Mouse (Mus musculus) forebrain, embryonic 14.5 days (tissue): ENCODE measurements at regions not wholly inside any gene's neighbourhood (a gene's known extent, or its start where the extent isn't known, plus 50 kb on each side); places are given as distances from the start of the nearest gene placed in this dataset.

ENCODE experiments used
- ATAC-seq: fragments of 200-750 bp; cut with Nextera tagmentation; 2 replicates; pipeline ENCODE4 v1.8.0; 2017; ENCODE audit warnings: mild to moderate bottlenecking, moderate library complexity
- DNase-seq: peaks from one replicate; pipeline ENCODE4 v3.0.0-alpha.2; 2015; ENCODE audit warnings: low spot score
- H3K27ac ChIP-seq: fragments of 300-500 bp; sonication (generic); 2 replicates; pipeline ENCODE4 v1.5.1; 2014; ENCODE audit warnings: low read depth, mild to moderate bottlenecking, control low read depth, low read length, moderate library complexity
- H3K27me3 ChIP-seq: fragments of 300-500 bp; sonication (generic); replicated peaks from 2 replicates; pipeline ENCODE4 v1.6.1; 2014; ENCODE audit warnings: low read length, control low read depth, mixed read lengths; ENCODE audit not compliant: control insufficient read depth, insufficient read depth
- H3K36me3 ChIP-seq: fragments of 300-500 bp; sonication (generic); 2 replicates; pipeline ENCODE4 v1.6.1; 2014; ENCODE audit warnings: low read length, control low read depth; ENCODE audit not compliant: control insufficient read depth, insufficient read depth
- H3K4me1 ChIP-seq: fragments of 300-500 bp; sonication (generic); 2 replicates; pipeline ENCODE4 v1.6.1; 2014; ENCODE audit warnings: antibody characterized with exemption, low read length, control low read depth; ENCODE audit not compliant: control insufficient read depth, insufficient read depth
- H3K4me2 ChIP-seq: fragments of 300-500 bp; sonication (generic); 2 replicates; pipeline ENCODE4 v1.6.1; 2014; ENCODE audit warnings: mild to moderate bottlenecking, control low read depth, low read length
- H3K4me3 ChIP-seq: fragments of 300-500 bp; sonication (generic); 2 replicates; pipeline ENCODE4 v1.5.1; 2014; ENCODE audit warnings: low read depth, low read length, control low read depth
- H3K9ac ChIP-seq: fragments of 300-500 bp; sonication (generic); 2 replicates; pipeline ENCODE4 v1.6.1; 2014; ENCODE audit warnings: mild to moderate bottlenecking, low read length, control low read depth, moderate library complexity
- H3K9me3 ChIP-seq: fragments of 300-500 bp; sonication (generic); replicated peaks from 2 replicates; pipeline ENCODE4 v1.6.1; 2016; ENCODE audit warnings: low read length, control low read depth, mixed read lengths; ENCODE audit not compliant: control insufficient read depth
- WGBS: fragments of 180-500 bp; shearing (Covaris S2); extraction: QIAGEN DNeasy Blood & Tissue Kit; methylation state at CpG from one replicate; pipeline ENCODE4 v1.1.7; 2014; 5-methylcytosine and 5-hydroxymethylcytosine counted together

DNA sequence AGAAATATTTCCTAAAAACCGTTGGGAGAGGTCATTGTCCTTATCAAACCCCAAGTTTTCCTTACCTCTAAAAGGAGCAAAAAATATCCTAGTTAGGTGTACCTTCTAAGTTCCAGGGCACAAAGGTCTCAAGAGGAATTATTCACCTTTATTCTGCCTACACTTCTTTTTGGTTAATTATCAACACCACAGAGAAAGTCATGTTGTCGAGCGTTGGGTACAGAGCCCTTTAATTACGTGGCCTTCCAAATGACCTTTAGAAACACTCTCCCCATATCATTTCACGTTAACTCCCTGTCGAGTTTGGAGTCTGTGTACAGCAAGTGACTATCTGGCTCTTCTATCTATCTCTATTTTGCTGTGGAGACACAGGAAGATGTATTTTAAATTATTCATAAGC, 90.7 kb upstream of the Gm765 start:
- Histone ChIP-seq H3K9ac (no peak overlapping the region), H3K27me3 (no peaks in the 10 kb centered on the region), H3K27ac (no peak overlapping the region), H3K4me2 (no peak overlapping the region), H3K9me3 (no peaks in the 10 kb centered on the region), H3K36me3 (no peaks in the 10 kb centered on the region), H3K4me3 (no peak overlapping the region), H3K4me1 (no peaks in the 10 kb centered on the region)
- WGBS, result 80% methylated on average over 6 of the region's 6 CpGs
- DNase-seq (no peak), ATAC-seq (no peak)

DNA sequence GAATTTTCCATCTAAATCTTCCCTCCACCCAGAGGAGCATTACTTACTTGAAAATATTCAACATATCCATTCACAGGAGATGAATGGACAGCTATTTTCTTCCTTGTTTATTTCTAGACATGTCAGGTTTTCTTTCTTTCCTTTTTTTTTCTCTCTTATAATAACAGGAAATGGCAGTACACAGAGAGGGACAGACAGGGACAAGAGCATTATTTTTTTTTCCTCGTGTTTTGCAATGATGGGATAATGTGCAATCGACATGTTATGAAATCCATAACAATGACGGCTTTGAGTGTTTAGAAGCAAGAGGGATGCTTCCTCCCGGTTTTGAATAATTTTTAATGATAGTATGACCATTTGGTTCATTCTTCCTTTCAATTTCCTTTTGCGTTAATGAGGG, 86.6 kb upstream of the Gm765 start:
- H3K9me3 ChIP-seq, result no peaks in the 10 kb centered on the region
- H3K4me1 ChIP-seq, result no peaks in the 10 kb centered on the region
- no peak for DNase-seq

GRCm38 (mm10) chr6:98402605-98403004, 60.1 kb upstream of the Gm765 start:
- Histone ChIP-seq H3K27ac (no peak overlapping the region), H3K9me3 (no peaks in the 10 kb centered on the region), H3K4me1 (no peaks in the 10 kb centered on the region), H3K9ac (no peak overlapping the region), H3K36me3 (no peaks in the 10 kb centered on the region), H3K4me2 (no peak overlapping the region), H3K4me3 (no peak overlapping the region), H3K27me3 (no peaks in the 10 kb centered on the region)
- WGBS, result 100% methylated on average over 1 of the region's 1 CpGs
- ATAC-seq, result no peak
- DNase-seq, result no peak

More for the DNA sequence above, 86.6 kb upstream of the Gm765 start:
- 77% methylated on average over 5 of the region's 5 CpGs for WGBS
- no peak overlapping the region for H3K4me2 ChIP-seq
- no peak for ATAC-seq
- H3K27me3 ChIP-seq, result no peaks in the 10 kb centered on the region
- no peak overlapping the region for H3K4me3 ChIP-seq
- no peaks in the 10 kb centered on the region for H3K36me3 ChIP-seq
- no peak overlapping the region for H3K9ac ChIP-seq
- H3K27ac ChIP-seq, result no peak overlapping the region

GRCm38 (mm10) chr6:98394589-98394988, 52.0 kb upstream of the Gm765 start:
- WGBS, result 57% methylated on average over 5 of the region's 5 CpGs
- no peak for DNase-seq

More at GRCm38 (mm10) chr6:98394589-98394988, 52.0 kb upstream of the Gm765 start:
- Histone ChIP-seq H3K36me3 (no peaks in the 10 kb centered on the region), H3K9ac (no peak overlapping the region), H3K4me2 (no peak overlapping the region), H3K4me3 (no peak overlapping the region), H3K9me3 (no peaks in the 10 kb centered on the region), H3K4me1 (no peaks in the 10 kb centered on the region), H3K27me3 (no peaks in the 10 kb centered on the region), H3K27ac (no peak overlapping the region)
- no peak for ATAC-seq
